Mouse (Mus musculus): Measurements from ENCODE around the gene Sh3bp4.

DNA sequence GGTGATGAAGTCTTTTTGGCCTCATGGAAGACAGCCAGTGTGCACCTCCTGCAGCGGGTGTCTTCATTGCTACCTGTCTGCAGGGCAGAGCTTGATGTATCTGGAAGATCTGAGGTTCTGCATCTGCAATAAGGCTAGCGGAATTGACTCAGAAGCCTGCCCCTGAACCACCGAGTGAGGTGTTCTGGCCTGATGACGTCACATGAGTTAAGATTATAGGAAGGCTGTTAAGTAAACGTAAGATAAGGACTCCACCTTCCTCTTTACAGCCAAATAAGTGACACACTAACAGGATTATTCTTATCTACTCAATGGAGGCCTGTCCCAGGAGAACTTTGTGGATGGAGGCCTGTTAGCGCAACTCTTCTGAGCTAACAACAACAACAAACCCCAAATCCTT, 4.5 kb downstream of the Sh3bp4 start:
- no peak for TF ChIP-seq CHD1 (IDR thresholded peaks at IDR 0.05; ENCODE audit: low read depth, low read length)
- no peak for TF ChIP-seq ZKSCAN1 (IDR thresholded peaks at IDR 0.05; ENCODE audit: borderline replicate concordance, low read depth, low read length)
- TF ChIP-seq CTCF (conservative IDR thresholded peaks at IDR 0.05 in 1 of 2, IDR thresholded peaks at IDR 0.05 in 1 of 2; ENCODE audit: low read depth in 2 of 2, low read length in 2 of 2) = no peak
- no peak for TF ChIP-seq SIN3A (IDR thresholded peaks at IDR 0.05; ENCODE audit: low read length)
